Mouse (Mus musculus) urinary bladder, postnatal 4 days (tissue): ENCODE measurements around the gene Adgrl3.
"Not testable (repeated sequence)": the region's sequence is repeated elsewhere in the genome, so short reads cannot be mapped to it uniquely, and the experiment has no call there.

ENCODE experiments used
- DNase-seq, 2 experiments: peaks; one replicate each; pipeline ENCODE4 v3.0.0; 2021 to 2022; ENCODE audit warnings: low spot score in 2 of 2

The Adgrl3 gene

GRCm38 (mm10) chr5:81555149-81555548 lies 535.2 kb downstream of the Adgrl3 start:
- not testable (repeated sequence) for DNase-seq

- no peak for DNase-seq
Observed at GRCm38 (mm10) chr5:81556008-81556407, 536.1 kb downstream of the Adgrl3 start.

GRCm38 (mm10) chr5:81558965-81559364 lies 539.0 kb downstream of the Adgrl3 start:
- DNase-seq, result no peak

- no peak for DNase-seq
Observed at GRCm38 (mm10) chr5:81564294-81564693, 544.4 kb downstream of the Adgrl3 start.

- no peak for DNase-seq
Observed at GRCm38 (mm10) chr5:81566577-81566976, 546.6 kb downstream of the Adgrl3 start.

- DNase-seq, result no peak
Observed at GRCm38 (mm10) chr5:81568743-81569142, 548.8 kb downstream of the Adgrl3 start.

GRCm38 (mm10) chr5:81582886-81583285 lies 562.9 kb downstream of the Adgrl3 start:
- no peak for DNase-seq

- DNase-seq, result no peak
Observed at GRCm38 (mm10) chr5:81583425-81583824, 563.5 kb downstream of the Adgrl3 start.

GRCm38 (mm10) chr5:81584945-81585344 lies 565.0 kb downstream of the Adgrl3 start:
- no peak for DNase-seq

- no peak for DNase-seq
Observed at GRCm38 (mm10) chr5:81590005-81590694, 570.2 kb downstream of the Adgrl3 start.

- no peak for DNase-seq
Observed at GRCm38 (mm10) chr5:81591481-81591880, 571.5 kb downstream of the Adgrl3 start.

GRCm38 (mm10) chr5:81593396-81593995 lies 573.6 kb downstream of the Adgrl3 start:
- no peak for DNase-seq

GRCm38 (mm10) chr5:81598041-81598440 lies 578.1 kb downstream of the Adgrl3 start:
- DNase-seq, result no peak

- DNase-seq, result no peak
Observed at GRCm38 (mm10) chr5:81602889-81603288, 583.0 kb downstream of the Adgrl3 start.

GRCm38 (mm10) chr5:81605646-81606045 lies 585.7 kb downstream of the Adgrl3 start:
- DNase-seq, result no peak

- no peak for DNase-seq
Observed at GRCm38 (mm10) chr5:81610223-81610622, 590.3 kb downstream of the Adgrl3 start.

- DNase-seq, result no peak
Observed at GRCm38 (mm10) chr5:81614674-81615073, 594.7 kb downstream of the Adgrl3 start.

GRCm38 (mm10) chr5:81621106-81621505 lies 601.2 kb downstream of the Adgrl3 start:
- DNase-seq, result no peak

GRCm38 (mm10) chr5:81621715-81622114 lies 601.8 kb downstream of the Adgrl3 start:
- DNase-seq, result no peak

- no peak for DNase-seq
Observed at GRCm38 (mm10) chr5:81623846-81624245, 603.9 kb downstream of the Adgrl3 start.

GRCm38 (mm10) chr5:81636169-81636568 lies 616.2 kb downstream of the Adgrl3 start:
- no peak for DNase-seq

GRCm38 (mm10) chr5:81638422-81638821 lies 618.5 kb downstream of the Adgrl3 start:
- DNase-seq, result no peak

- no peak for DNase-seq
Observed at GRCm38 (mm10) chr5:81640118-81640517, 620.2 kb downstream of the Adgrl3 start.

- DNase-seq, result no peak
Observed at GRCm38 (mm10) chr5:81645557-81645956, 625.6 kb downstream of the Adgrl3 start.
